Mouse (Mus musculus): ENCODE data around the gene Erp27. TPM values are rescaled to one million over a fixed set of nuclear protein-coding genes. Genes with fewer than 3 reads are reported as not detected.

The Erp27 gene
- polyA plus RNA-seq, 1 experiment from 2014 or later, result not detected

- no peak overlapping the region for H3K4me3 ChIP-seq
- H3K27ac ChIP-seq, result no peak overlapping the region
- DNase-seq (ENCODE audit: extremely low spot score, low spot score), result no peak
- H3K4me1 ChIP-seq, result peaks cover 20% of the 10 kb centered on the region
- 90% methylated on average over 8 of the region's 8 CpGs for WGBS
- no peaks in the 10 kb centered on the region for H3K9me3 ChIP-seq
- H3K36me3 ChIP-seq (replicated peaks), result no peaks in the 10 kb centered on the region
- 0 out of 2 replicates have a peak, but pooled peaks cover 5% of the 10 kb centered on the region for H3K27me3 ChIP-seq (ENCODE audit: poor library complexity, severe bottlenecking)
Observed at GRCm38 (mm10) chr6:136915721-136916395, 6.1 kb downstream of the Erp27 start.

- Histone ChIP-seq H3K27ac (no peak overlapping the region), H3K4me1 (peaks cover 18% of the 10 kb centered on the region), H3K4me3 (no peak overlapping the region), H3K9me3 (no peaks in the 10 kb centered on the region), H3K36me3 (replicated peaks) (no peaks in the 10 kb centered on the region), H3K27me3 (ENCODE audit: poor library complexity, severe bottlenecking) (0 out of 2 replicates have a peak, but pooled peaks cover 5% of the 10 kb centered on the region)
- no peak for DNase-seq (ENCODE audit: extremely low spot score, low spot score)
- 94% methylated on average over 6 of the region's 6 CpGs for WGBS
Observed at GRCm38 (mm10) chr6:136914234-136914633, 7.7 kb downstream of the Erp27 start.

GRCm38 (mm10) chr6:136913384-136914126, 8.4 kb downstream of the Erp27 start:
- Histone ChIP-seq H3K4me3 (peak overlapping the region; percentile 36), H3K27me3 (ENCODE audit: poor library complexity, severe bottlenecking) (0 out of 2 replicates have a peak, but pooled peaks cover 5% of the 10 kb centered on the region), H3K27ac (peak overlapping the region; percentile 42; the same call in 1 of the 2 replicates), H3K4me1 (peaks cover 18% of the 10 kb centered on the region), H3K9me3 (no peaks in the 10 kb centered on the region), H3K36me3 (replicated peaks) (no peaks in the 10 kb centered on the region)
- peak; percentile 30 for DNase-seq (ENCODE audit: extremely low spot score, low spot score)
- 16% methylated on average over 18 of the region's 18 CpGs for WGBS

DNA sequence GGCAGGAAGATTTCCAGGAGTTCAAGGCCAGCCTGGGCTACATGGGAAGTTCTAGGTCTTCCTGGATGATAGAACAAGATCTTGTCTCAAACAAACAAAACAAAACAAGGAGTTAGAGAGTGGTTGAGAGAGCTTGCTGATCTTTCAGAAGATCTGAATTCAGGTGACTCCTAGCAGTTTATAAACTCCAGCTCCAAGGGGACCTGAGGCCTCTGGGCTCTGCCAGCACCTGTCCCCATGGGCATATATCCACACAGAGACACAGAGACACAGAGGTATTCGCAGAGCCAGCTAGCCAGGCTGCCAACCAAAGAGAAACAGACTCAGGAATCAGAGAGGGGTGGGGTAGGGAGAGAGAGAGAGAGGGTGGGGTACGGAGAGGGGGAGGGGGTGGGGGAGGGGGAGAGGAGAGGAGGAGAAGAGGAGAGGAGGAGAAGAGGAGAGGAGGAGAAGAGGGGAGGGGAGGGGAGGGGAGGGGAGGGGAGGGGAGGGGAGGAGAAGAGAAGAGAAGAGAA, 9.2 kb downstream of the Erp27 start:
- Histone ChIP-seq H3K4me1 (peaks cover 13% of the 10 kb centered on the region), H3K27ac (no peak overlapping the region), H3K27me3 (ENCODE audit: poor library complexity, severe bottlenecking) (0 out of 2 replicates have a peak, but pooled peaks cover 5% of the 10 kb centered on the region), H3K36me3 (replicated peaks) (no peaks in the 10 kb centered on the region), H3K4me3 (no peak overlapping the region), H3K9me3 (no peaks in the 10 kb centered on the region)
- WGBS, result 83% methylated on average over 1 of the region's 2 CpGs
- no peak for DNase-seq (ENCODE audit: extremely low spot score, low spot score)

DNA sequence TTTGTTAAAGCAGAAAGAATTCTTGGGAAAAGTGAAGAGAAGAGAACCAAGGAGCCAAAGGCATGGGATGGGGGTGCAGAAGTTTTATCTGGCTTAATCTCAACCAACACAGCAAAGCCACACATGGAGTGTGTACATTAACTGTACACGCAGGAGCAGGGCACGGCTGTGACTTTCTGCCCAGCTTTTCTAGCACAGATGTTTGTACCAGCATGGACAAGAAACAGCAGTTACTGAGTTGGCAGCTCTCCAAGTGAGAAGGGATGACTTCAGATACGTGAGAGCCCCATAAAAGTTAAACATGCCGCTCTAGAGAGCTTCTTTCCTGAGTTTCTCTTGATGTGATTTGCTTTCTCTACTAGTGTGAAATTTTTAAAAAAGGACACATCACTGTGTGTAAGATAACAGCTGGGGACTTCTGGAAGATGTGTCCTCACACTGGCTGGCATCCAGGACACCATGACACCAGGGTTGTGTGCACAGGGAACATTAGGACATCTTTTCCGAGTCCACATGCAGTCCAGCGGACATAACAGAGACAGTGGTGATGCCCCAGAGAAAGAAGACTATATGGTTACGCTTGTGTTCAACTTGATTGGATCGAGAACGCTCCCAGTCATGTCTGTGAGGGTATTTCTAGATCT, 11.6 kb downstream of the Erp27 start:
- Histone ChIP-seq H3K27ac (no peak overlapping the region), H3K4me3 (no peak overlapping the region), H3K27me3 (ENCODE audit: poor library complexity, severe bottlenecking) (0 out of 2 replicates have a peak, but pooled peaks cover 5% of the 10 kb centered on the region), H3K4me1 (peaks cover 24% of the 10 kb centered on the region), H3K36me3 (replicated peaks) (no peaks in the 10 kb centered on the region), H3K9me3 (no peaks in the 10 kb centered on the region)
- no peak for DNase-seq (ENCODE audit: extremely low spot score, low spot score)
- 95% methylated on average over 9 of the region's 9 CpGs for WGBS

- DNase-seq (ENCODE audit: extremely low spot score, low spot score), result no peak
- Histone ChIP-seq H3K9me3 (no peaks in the 10 kb centered on the region), H3K4me1 (peaks cover 11% of the 10 kb centered on the region), H3K27ac (no peak overlapping the region), H3K36me3 (replicated peaks) (no peaks in the 10 kb centered on the region), H3K4me3 (no peak overlapping the region), H3K27me3 (ENCODE audit: poor library complexity, severe bottlenecking) (no peaks in the 10 kb centered on the region)
- WGBS, result 78% methylated on average over 10 of the region's 10 CpGs
Observed at GRCm38 (mm10) chr6:136906937-136907293, 15.1 kb downstream of the Erp27 start.

DNA sequence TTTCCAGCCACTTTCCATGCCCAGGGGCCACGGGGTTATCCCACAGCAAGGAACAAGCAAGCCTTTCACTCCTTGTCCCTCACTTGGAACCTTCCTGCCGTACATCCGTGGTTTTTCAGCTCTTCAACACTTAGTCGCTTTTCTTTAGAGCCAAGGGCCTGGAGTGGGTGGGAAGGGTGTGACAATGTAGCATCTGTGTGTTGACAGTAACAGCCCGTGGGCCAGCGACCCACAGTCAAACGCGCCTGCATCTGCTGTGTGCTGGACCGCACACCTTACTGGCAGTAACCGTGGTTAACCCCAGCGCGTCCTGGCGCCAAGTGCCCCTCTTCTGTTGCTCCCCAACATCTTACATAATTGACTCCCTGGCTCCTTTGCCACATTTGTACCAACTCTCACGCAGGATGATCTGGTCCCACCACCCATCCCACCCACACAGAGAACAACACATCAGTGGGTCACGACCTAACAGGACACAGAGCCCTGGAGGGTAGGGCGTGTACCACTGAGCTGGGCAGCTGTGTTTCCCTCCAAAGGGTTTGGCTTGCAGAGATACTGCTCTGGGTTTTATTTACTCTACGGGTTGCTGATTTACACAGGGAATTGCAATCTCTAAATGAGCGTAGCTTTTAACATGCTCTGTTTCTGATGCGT, 15.6 kb downstream of the Erp27 start:
- H3K27me3 ChIP-seq (ENCODE audit: poor library complexity, severe bottlenecking), result no peaks in the 10 kb centered on the region
- no peaks in the 10 kb centered on the region for H3K36me3 ChIP-seq (replicated peaks)
- H3K4me3 ChIP-seq, result no peak overlapping the region
- H3K9me3 ChIP-seq, result no peaks in the 10 kb centered on the region
- WGBS, result 77% methylated on average over 19 of the region's 19 CpGs
- peaks cover 11% of the 10 kb centered on the region for H3K4me1 ChIP-seq
- H3K27ac ChIP-seq, result no peak overlapping the region
- DNase-seq (ENCODE audit: extremely low spot score, low spot score), result no peak

- no peaks in the 10 kb centered on the region for H3K36me3 ChIP-seq (replicated peaks)
- WGBS, result 74% methylated on average over 8 of the region's 8 CpGs
- H3K4me3 ChIP-seq, result no peak overlapping the region
- peaks cover 11% of the 10 kb centered on the region for H3K4me1 ChIP-seq
- no peaks in the 10 kb centered on the region for H3K9me3 ChIP-seq
- DNase-seq (ENCODE audit: extremely low spot score, low spot score), result no peak
- no peaks in the 10 kb centered on the region for H3K27me3 ChIP-seq (ENCODE audit: poor library complexity, severe bottlenecking)
- no peak overlapping the region for H3K27ac ChIP-seq
Observed at GRCm38 (mm10) chr6:136903885-136904470, 18.0 kb downstream of the Erp27 start.

- no peak for DNase-seq (ENCODE audit: extremely low spot score, low spot score)
- Histone ChIP-seq H3K36me3 (replicated peaks) (no peaks in the 10 kb centered on the region), H3K4me3 (no peak overlapping the region), H3K4me1 (peaks cover 10% of the 10 kb centered on the region), H3K27me3 (ENCODE audit: poor library complexity, severe bottlenecking) (no peaks in the 10 kb centered on the region), H3K9me3 (no peaks in the 10 kb centered on the region), H3K27ac (no peak overlapping the region)
- whole genome bisulfite sequencing, result 92% methylated on average over 9 of the region's 9 CpGs
Observed at GRCm38 (mm10) chr6:136902527-136902926, 19.5 kb downstream of the Erp27 start.

GRCm38 (mm10) chr6:136901010-136901409, 21.0 kb downstream of the Erp27 start:
- no peak for DNase-seq (ENCODE audit: extremely low spot score, low spot score)
- Histone ChIP-seq H3K4me3 (no peak overlapping the region), H3K4me1 (no peaks in the 10 kb centered on the region), H3K9me3 (no peaks in the 10 kb centered on the region), H3K27ac (no peak overlapping the region), H3K36me3 (replicated peaks) (no peaks in the 10 kb centered on the region), H3K27me3 (ENCODE audit: poor library complexity, severe bottlenecking) (no peaks in the 10 kb centered on the region)
- WGBS, result 87% methylated on average over 2 of the region's 2 CpGs

- Histone ChIP-seq H3K9me3 (no peaks in the 10 kb centered on the region), H3K36me3 (replicated peaks) (no peaks in the 10 kb centered on the region), H3K4me3 (no peak overlapping the region), H3K4me1 (no peaks in the 10 kb centered on the region), H3K27me3 (ENCODE audit: poor library complexity, severe bottlenecking) (no peaks in the 10 kb centered on the region), H3K27ac (no peak overlapping the region)
- DNase-seq (ENCODE audit: extremely low spot score, low spot score), result no peak
- 84% methylated on average over 4 of the region's 4 CpGs for WGBS
Observed at GRCm38 (mm10) chr6:136900369-136901009, 21.5 kb downstream of the Erp27 start.

DNA sequence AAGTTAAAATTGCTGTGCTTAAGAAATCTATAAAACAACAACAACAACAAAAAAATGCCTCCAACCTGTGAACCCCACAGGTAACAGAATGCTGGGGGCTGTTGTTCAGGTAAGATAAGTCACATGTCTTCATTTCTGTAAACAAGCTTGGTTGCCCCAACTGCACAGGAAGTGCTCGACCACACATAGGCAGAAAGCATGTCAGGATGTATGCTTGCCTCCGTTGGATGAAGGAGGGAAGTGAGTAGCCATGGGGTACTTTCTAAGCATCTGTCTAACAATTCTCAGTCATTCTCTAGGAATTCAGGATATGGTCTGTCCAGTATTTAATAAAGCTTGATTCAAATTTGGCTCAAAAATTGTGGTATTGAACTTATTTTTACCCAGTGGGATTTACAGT, 23.0 kb downstream of the Erp27 start:
- H3K4me1 ChIP-seq, result no peaks in the 10 kb centered on the region
- no peaks in the 10 kb centered on the region for H3K36me3 ChIP-seq (replicated peaks)
- no peaks in the 10 kb centered on the region for H3K9me3 ChIP-seq
- DNase-seq (ENCODE audit: extremely low spot score, low spot score), result no peak
- 90% methylated on average over 2 of the region's 2 CpGs for WGBS
- H3K27ac ChIP-seq, result no peak overlapping the region
- H3K27me3 ChIP-seq (ENCODE audit: poor library complexity, severe bottlenecking), result no peaks in the 10 kb centered on the region
- H3K4me3 ChIP-seq, result no peak overlapping the region
